Mouse (Mus musculus) CH12.LX (cell line): Measurements from ENCODE around the gene Tacr2.

Experiments used
- CHD1 ChIP-seq: IDR thresholded peaks from 2 replicates; pipeline ENCODE4 v1.6.1; 2012; ENCODE audit warnings: low read depth, low read length, improper control_type of control experiment, inconsistent platforms
- CTCF ChIP-seq, 2 experiments: IDR thresholded peaks in 1 of 2; conservative IDR thresholded peaks in 1 of 2; 2 replicates each; pipeline ENCODE4 v1.5.1; 2011 to 2012; ENCODE audit warnings: low read depth in 2 of 2, low read length in 2 of 2, improper control_type of control experiment in 1 of 2, inconsistent platforms in 1 of 2, mild to moderate bottlenecking in 1 of 2, moderate library complexity in 1 of 2
- MAX ChIP-seq: IDR thresholded peaks from 2 replicates; pipeline ENCODE4 v1.6.1; 2011; ENCODE audit warnings: low read length, improper control_type of control experiment
- MXI1 ChIP-seq: IDR thresholded peaks from 2 replicates; pipeline ENCODE4 v1.6.1; 2011; ENCODE audit warnings: mild to moderate bottlenecking, low read depth, low read length, improper control_type of control experiment
- POLR2AphosphoS2 ChIP-seq: IDR thresholded peaks from 2 replicates; pipeline ENCODE4 v1.6.1; 2011; ENCODE audit warnings: low read depth, low read length, improper control_type of control experiment
- RCOR1 ChIP-seq: conservative IDR thresholded peaks from 2 replicates; pipeline ENCODE4 v1.6.1; 2012; ENCODE audit warnings: low read depth, mild to moderate bottlenecking, inconsistent platforms, low read length, improper control_type of control experiment
- TBP ChIP-seq: conservative IDR thresholded peaks from 2 replicates; pipeline ENCODE4 v1.6.1; 2011; ENCODE audit warnings: low read depth, low read length, improper control_type of control experiment
- TCF12 ChIP-seq: IDR thresholded peaks from 2 replicates; pipeline ENCODE4 v1.6.1; 2014; ENCODE audit warnings: low read depth, mild to moderate bottlenecking, inconsistent platforms, low read length, improper control_type of control experiment
- USF1 ChIP-seq: IDR thresholded peaks from 2 replicates; pipeline ENCODE4 v1.6.1; 2014; ENCODE audit warnings: low read depth, mild to moderate bottlenecking, inconsistent platforms, low read length, improper control_type of control experiment

GRCm38 (mm10) chr10:62247815-62248214, 4.4 kb upstream of the Tacr2 start:
- TF ChIP-seq POLR2AphosphoS2 (no peak), MAX (no peak), CTCF (conservative IDR thresholded peaks at IDR 0.05 in 1 of 2, IDR thresholded peaks at IDR 0.05 in 1 of 2; ENCODE audit: low read depth in 2 of 2, low read length in 2 of 2) (no peak), TBP (no peak), MXI1 (no peak), CHD1 (no peak), TCF12 (no peak), USF1 (no peak), RCOR1 (no peak)
